Mouse (Mus musculus) cerebellum, adult 9-11 months (tissue): ENCODE results near the gene Scnn1g.

ENCODE experiments used
- DNase-seq: peaks from one replicate; pipeline ENCODE4 v3.0.0; 2022

The Scnn1g gene

DNA sequence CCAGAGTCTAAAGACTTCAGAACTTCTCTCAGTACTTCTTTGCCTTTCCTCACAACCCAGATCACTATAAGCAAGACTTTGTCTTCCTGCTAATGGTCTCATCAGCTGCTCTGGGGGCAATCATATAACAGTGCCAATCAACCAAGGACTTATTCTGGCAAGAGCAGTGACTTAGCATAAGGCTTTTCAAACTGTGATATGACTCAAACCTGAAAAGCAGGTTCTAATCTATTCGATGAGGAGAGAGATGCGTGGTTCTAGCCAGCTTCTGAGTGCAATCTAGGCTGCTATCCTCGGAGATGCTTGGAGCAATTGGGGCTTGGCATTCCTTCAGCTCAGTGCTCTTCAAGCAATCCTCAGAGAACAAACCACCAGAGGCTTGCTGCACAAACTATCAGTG, 44.7 kb downstream of the Scnn1g start:
- no peak for DNase-seq

DNA sequence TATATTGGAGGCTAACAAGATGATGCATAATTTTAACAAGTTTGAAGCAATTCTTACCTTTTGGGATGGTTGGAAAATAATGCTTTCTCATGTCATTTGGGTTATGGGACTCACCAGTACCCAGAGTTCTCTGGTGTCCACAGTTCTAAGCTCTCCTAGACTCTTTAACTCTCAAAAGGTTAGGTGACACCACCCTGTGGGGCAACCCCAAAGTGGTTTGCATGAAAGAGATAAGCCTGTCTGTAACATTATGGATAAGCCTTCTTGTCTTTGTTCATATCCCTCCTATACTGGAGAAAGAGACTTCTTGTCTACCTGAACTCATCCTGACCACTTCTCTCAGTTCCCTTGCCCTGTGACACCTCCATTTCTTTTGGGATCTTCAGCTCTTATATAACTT, 45.1 kb downstream of the Scnn1g start:
- no peak for DNase-seq

DNA sequence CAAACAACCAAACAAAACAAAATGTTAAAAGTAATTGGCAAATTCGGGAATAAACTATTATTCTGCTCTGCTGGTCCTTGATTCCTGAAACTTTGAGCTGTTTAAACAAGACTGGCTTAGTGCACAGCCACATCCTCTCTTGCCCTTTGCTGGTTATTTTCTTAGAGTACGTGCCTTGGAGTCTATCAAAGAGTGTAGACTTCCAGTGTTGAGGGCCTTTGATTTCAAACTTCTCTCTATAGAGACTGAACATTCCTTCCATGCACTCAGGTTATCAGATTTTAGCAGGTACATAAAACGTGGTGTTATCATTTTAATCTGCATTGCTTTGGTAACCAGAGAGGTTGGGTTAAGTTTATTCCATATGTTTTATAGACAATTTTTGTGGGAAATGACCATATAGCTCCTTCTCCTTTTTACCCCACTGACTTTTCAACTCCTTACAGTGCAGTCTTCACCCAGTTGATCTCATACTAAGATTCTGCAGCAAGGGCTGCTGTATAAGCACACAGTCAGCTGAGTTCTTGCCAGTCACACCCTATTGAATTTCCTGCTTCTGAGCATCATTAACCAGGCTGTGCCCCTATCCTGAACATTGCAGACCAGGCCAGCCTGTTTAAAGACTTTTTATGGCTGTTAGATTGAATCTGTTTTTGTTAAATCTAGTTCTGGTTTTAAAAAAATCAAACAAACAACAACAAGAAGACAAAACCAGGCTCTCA, 48.1 kb downstream of the Scnn1g start:
- DNase-seq: no peak

DNA sequence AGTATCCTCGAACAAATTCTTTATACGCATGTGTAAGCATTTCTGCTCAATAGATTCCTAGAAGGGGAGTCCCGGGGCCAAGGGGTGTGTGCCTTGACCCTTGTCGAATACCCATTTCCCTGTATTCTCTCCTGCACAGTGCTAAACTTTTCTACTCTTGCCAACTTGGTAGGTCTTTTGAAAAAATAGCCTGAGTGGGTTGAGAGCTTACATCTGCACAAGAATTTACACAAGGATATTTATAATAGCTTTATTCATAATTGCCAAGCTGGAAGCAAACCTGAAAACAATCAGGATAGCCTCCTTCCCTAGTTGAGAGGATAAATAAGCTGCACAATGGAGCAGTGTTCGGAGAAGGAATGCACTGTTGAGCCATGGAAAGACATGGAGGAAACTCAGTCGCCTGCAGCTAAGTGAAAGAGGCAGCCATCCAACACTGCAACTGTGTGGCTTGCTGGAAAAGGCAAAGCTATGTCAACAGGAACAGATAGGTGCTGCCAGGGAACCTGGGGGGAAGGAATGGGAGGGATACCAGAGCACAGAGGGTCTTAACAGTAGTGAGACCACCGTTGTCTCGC, 51.5 kb downstream of the Scnn1g start:
- no peak for DNase-seq

DNA sequence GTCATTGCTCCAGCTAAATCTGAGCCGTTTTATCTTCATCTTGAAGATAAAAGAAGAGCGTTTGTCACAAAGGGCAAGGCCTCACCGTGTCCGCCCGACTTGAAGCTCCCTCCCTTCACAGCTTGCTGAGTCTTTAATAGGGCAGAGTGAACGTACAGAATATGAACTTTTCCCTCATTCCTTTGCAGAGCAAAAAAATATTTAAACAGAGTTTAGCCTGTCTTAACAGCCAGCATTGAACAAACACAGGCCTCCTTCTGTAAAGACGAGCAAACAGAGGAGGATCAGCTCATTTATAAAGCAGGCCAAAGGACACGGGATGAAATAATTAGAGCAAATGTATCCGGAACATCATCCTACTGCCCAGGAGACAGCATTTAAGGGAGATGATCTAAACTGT, 63.5 kb downstream of the Scnn1g start:
- DNase-seq: no peak

DNA sequence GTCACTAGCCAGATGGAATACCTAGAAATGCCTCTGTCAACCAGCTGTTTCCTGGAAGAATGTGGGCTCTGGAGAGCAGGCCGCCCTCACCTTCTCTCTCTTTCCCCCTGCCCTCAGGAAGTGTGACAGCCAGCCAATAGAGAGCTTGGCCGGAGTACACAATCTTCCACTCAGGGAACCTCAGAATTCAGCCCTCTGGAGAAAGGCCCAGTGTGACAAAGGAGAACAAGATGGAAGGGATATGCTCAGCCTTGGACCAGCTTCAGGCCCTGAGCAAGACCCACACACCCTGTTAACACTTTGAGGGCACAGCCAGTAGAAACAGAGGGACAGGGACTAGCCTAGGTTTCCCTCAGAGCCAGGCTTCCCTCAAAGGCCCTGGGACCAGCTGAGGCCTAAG, 68.2 kb downstream of the Scnn1g start:
- no peak for DNase-seq

DNA sequence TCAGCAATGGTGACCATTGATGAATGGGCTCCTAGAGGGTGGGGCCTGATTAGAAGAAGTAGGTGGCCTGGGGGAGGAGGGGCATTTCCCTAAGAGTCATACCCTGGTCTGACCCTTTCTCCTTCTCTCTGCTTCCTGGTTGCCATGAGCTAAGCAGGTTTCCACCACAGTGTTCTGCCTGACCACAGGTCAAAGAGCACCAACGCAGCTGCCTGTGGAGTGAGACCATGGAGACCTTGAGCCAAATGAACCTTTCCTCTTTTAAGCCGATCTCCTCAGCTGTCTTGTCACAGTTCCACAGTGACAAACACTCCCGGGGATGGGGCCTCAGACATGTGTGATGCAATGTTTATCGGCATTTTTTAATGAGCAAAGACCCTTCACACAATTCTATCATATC, 68.7 kb downstream of the Scnn1g start:
- no peak for DNase-seq

DNA sequence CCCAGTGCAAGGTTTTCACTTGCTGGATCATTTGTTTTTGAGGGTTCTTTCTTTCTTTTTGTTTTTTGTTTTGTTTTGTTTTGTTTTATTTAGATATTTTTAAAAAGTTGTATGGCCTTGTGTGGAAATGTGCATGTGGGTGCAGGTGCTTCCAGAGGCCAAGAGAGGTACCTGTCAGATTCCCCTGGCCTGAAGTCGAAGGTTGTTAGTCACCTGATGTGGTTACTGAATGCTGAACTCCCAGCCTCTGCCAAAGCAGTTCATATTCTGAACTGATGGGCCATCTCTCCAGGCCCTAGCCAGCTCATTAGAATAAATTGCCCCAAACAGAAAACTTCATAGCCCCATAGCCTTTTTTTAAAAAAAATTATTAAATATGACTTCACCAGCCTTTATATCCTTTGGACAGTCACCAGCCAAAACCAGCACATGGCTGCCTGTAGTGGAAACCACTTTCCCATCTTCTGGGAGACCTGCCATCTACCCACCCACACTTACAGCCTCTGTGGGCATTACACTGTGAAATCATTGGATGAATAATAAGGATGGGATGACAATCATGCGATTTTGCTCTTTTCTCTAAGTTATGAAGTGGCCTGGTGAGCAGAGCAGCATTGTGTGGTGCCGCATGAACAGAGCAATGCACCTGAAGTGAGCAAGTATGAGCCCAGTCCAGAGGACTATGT, 71.7 kb downstream of the Scnn1g start:
- no peak for DNase-seq

DNA sequence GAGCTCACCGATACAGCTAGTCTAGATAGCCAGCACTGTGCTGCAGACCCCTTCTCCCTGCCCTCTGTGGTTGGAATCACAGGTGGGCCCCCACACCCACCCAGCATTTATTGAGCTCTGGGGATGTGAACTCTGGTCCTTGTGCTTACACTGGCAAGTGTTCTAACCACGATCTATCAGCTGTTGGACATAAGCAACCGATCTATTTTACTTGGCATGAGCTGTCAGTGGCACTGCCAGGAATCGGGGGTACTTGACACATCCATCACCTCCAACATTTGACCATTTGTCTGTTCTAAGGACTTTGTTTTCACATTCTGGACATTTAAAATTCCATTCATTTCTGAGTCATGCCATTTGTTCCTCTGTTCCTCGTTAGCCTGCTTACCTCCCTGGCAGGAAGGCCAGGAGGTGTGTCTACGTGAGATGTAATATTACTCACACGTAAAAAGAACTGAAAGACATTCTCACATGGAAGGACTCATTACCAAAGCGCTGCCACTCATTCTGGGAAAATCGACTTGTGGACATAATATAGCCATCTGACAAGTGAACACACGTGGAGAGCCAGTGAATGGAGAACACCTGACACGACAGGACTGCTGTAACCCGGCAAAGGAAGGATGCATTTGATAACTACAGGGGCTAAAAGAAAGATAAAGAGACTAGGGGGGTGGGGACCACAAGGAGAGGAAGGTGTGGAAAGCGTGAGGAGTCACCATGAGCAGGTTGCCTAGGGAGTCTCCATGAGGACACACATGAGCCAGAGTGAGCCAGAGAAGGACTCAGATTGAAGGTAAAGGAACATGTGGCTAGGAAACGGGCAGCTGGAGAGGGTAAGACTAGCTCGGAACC, 73.7 kb downstream of the Scnn1g start:
- no peak for DNase-seq
